Mouse (Mus musculus) neutrophil, adult 5-6 weeks (primary cell): ENCODE data around the gene Get4. TPM values are rescaled to one million over a fixed set of nuclear protein-coding genes. Genes with fewer than 3 reads are reported as not detected.

ENCODE experiments used
- ATAC-seq: fragments of 151-379, 151-347 bp; 2 replicates; pipeline ENCODE4 v1.8.0; 2017; ENCODE audit warnings: mild to moderate bottlenecking, moderate TSS enrichment; ENCODE audit not compliant: insufficient number of reproducible peaks, poor library complexity, low FRiP score, severe bottlenecking; ENCODE audit errors: extremely low read depth
- total RNA-seq: library from RNA; stranded (forward); fragments of 200-1000 nt; gene quantifications from 2 replicates; pipeline ENCODE4 v1.2.3, GENCODE M21; 2017

Get4 gene
- total RNA-seq: 16.6 and 17.3 TPM in 2 replicates

DNA sequence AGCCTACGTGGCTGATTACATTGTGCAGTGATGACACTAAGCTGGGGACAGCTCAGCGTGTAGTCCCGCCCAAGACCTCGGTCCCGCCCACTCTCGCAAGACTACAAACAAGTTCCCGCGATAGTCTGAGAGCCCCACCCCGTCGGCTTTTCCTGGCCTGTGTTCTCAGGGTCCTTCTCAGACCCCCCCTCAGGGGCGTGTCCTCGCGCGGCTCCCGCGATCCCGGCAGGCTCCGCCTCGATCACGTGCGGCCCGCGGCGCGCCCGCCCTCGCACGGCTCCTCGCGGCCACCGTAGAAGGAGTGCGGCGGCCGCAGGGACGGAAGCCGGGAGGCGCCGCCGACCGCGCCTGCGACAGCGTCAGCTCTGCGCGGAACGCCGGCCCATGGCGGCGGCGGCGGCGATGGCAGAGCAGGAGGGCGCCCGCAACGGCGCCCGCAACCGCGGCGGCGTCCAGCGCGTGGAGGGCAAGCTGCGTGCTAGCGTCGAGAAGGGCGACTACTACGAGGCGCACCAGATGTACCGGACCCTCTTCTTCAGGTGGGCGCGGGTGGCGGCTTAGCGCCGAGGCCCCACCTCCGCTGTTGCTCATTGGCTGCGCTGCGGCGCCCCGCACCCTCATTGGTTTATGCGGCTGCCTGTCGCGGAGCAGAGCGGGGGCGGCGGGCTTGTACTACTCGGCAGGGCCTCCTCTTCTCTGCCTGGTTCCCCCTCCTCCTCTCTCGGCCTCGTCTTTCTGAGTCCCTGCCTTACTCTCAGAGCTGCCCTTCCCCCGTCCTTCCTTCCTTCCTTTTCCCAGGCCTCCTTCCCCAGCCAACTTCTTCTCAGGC, at the start of gene Get4:
Get4 (plus strand) TSS at position 244 of the 829 bp plus-strand sequence.
- ATAC-seq: peak; percentile 87

DNA sequence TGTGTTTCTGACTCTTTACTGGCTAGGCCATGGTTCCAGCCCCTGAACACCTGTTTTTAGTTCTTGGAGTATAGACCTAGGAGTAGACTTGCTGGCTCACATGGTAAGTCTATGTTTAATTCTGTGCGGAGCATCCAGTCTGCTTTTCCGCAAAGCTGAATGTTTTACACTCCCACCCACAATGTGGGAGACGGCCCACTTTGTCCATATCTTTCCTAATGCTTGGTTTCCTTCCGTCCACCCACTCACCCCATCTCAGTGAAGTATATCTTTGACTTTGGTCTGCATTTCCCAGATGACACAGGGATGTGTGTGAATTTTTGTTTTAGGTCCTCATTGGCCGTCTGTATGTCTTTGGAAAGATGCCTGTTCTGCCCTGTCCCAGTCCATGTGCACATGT, 48.8 kb upstream of the Get4 start:
- ATAC-seq: no peak

DNA sequence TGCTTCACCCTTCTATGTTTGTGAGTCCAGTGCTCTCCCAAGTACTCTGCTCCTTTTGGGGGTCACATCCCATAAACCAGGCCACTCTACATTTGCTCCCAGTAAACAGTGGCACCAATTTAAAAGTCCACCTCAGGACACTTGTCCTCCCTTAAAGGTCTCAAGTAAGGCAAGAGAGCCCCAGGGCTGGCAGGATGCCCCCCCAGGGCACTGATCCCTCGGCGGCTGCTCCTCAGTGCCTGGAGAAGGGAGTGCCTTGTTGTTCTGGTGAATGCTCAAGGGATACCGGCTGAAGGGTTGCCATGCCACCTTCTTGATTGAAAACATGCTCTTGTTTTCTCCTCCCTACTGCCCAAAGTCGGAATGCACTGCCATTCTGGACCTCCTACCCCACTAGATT, 46.0 kb upstream of the Get4 start:
- no peak for ATAC-seq

DNA sequence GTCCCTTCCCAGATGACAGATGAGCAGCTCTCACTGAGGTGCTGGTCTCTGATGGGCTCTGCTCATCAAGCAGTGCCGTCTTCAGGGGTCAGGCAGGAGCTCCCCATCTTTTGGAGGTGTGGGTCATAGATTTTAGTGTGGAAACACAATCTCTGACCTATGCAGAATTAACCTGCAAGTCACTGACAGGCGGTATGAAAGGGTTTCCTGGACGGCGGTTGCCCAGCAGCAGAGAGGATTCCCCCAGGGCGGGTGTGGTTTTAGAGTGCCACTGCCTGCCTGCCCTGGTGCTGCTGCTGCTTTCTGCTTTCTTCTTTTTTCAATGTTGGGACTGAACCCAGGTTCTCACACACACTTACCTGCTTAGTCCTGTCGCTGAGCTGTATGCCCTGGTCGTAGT, 45.6 kb upstream of the Get4 start:
- ATAC-seq: no peak; the same call in 1 of the 2 replicates

DNA sequence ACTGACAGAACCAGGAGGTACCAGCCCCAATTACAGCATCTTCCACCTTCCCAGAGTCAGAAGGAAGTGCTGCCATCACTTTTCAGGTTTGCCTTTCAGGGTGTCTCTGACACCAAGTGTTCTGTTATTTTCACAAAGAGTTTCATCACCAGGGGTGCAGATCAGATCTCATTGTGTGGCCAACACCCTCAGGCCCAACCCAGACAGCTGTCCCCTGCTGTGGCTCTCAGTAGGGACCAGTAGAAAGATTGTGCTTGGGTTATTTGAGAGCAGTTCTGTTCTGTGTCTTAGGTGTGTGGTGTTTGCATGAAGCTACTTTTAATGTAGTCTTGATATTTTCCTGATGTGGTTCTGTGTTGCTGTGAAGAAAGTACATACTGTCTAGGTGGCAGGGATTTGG, 43.9 kb upstream of the Get4 start:
- no peak for ATAC-seq

DNA sequence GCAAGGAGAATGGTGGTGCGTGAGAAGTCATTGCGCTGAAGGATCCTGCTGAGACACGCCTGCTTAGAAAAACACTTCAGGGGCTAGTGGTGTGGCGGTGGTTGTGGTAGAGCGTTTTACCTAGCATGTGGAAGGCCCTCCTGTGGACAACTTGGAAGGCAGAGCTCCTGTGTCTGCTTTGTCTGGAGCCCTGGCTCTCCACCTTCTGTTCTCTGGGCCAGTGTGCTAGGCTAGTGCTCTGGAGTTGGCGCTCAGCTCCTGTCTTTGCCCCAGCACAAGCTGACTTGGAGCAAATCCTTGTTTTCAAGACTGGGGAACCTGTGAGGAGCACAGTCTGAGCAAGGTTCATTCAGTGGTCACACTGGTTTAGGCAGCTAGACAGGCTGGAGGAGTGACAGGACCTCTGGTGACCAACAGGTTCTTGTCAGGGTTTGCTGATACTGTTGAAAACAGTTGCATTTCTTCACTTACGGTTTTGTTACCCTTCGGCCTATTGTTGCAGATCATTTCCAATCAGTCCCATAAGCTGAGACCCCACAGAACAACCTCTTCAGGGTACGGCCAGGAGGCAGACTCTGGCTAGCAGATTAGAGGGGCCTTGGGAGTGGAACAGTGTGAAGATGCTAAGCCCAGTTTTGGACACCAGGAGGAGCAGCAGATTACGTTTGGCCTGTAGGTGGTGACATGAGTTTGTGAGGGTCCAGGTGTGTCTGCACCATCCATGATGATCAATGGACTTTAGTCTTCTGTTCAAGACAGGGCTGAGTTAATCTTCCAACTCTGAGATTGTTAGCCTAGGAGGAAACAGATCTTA, 43.0 kb upstream of the Get4 start:
- no peak for ATAC-seq

DNA sequence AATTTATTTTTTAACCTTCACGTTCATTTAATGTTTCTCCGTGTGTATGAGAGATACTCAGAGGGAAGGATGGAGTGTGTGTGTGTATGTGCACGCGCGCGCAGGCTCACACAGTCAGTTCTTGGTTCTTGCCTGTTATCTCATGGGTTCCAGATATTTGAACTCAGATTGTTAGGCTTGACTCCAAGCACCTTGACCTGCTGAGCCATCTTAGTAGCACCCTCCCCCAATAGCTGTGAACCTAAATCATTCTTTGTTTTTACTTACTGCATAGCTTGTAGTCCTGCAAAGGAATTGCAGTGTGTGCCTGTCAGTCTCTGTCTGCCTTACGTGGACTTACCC, 42.5 kb upstream of the Get4 start:
- ATAC-seq: no peak

DNA sequence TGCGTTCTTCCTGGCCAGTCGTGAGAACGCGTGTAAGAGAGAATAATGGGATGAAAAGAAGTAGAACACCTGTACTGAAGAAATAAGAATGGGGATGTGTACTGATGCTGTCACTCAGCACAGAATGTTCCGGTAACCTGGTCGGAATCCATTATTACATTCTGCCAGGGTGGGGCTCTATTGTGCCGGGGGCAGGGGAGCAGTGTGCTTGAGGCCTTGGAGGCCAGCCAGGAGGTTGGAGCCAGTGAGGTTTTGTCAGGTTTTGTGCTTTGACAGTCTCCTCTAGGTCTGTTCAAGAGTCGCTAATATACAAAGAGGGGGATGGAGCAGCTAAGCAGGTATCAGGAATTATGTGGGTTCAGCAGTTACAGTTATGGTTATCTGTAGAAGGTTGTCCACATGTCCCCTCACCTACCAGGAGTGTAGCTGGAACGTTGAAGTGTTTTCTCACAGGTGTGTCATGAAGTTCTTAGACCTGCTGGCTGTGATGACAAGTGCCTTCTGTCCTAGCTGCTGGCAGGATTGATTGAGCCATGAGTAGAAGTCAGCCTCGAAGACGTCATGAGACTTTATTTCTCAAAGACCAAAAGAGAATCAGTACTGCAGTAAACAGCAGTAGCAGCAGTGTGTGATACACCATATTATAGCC, 40.3 kb upstream of the Get4 start:
- ATAC-seq: no peak

DNA sequence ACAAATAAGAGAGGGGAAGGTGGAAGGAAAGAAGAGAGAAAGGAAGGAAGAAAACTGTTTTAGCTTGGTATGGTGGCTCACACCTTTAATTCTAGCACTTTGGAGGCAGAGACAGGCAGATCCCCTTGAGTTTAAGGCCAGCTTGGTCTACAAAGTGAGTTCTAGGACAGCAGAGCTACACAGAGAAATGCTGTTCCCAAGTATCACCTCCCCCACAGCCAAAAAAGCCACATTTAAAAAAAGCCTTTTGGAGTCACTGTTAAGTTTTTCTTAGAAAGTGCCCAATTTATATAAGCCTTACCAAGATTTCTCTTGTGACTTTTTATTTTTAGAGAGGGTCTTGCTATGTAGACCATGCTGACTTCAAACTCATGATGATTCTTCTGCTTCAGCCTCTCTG, 37.8 kb upstream of the Get4 start:
- no peak for ATAC-seq

DNA sequence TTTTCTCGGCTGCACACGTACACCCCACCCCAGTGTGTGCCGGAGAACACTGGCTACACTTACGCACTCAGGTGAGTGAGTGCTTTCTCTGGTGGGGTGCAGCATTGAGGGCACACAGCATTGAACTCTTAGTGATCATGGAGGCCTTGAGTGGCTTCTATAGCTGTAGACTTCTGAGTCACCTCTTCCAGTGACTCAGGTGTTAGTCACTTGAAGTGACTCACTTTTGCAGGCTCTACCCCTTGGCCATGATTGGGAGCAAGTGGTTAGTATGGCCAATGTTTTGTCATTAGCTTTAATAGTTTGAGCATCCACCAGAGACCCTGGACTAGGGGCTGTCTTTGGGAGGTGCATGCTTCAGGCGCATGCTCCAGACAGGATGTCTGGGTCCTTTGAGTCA, 36.9 kb upstream of the Get4 start:
- ATAC-seq: no peak

DNA sequence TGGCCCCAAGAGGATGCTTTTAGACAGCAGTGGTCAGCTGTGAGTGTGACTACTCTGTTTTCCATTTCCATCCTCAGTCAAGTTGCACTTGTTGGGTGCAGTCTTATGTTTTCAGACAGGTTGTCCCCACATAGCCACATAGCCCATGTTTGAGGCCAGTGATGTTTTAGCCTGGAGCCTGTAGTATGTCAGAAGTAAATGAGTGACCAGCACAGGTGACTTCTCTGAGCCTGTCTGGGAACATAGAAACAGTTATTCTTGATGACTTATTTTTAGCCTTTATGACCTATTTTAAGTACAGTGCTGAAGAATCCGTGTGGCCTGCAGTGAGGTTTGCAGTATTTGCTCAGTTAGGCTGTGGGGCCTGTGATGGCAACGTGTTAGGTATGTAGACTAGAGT, 36.0 kb upstream of the Get4 start:
- ATAC-seq: no peak

DNA sequence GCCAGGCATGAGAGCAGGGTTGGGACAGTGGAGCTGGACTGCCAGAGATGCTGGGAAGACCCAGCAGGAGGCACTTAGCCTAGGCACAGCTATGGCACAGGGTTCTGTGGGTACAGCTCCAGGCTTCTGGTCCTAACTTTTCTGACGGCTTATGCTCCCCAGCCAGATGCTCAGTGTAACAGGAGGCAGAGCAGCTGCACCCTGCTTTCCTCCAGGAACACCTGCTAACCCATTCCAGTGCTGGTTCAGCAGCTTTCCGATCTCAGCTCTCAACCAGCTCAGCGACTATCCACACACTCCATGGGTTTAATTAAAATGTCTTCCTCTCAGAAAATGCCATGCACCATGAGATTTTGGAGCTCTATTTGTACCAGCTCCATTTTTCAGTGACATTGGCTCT, 35.4 kb upstream of the Get4 start:
- ATAC-seq: no peak

DNA sequence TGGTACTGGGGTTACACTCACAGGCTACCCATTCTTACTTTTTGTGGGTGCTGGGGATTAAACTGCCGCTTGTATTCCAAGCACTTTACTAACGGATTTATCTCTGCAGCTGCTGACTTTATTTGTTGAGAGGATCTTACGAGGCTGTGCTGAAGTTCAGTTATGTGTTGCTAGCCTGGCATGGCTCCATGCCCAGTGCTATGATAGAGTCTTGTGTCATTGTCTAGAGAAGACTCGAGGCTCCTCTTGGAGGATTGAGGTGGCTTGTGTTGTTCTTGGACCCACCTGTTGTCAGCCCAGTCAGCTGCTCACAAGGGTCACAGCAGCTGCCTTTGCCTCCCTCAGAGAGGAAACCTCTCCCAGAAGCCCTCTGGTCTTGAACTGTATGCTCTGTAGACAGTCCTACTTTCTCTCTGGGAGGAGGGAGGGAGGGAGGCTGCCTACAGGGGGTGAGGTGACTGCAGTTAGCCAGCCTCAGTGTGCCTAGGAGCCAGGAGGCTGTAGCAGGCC, 32.1 kb upstream of the Get4 start:
- ATAC-seq: no peak

DNA sequence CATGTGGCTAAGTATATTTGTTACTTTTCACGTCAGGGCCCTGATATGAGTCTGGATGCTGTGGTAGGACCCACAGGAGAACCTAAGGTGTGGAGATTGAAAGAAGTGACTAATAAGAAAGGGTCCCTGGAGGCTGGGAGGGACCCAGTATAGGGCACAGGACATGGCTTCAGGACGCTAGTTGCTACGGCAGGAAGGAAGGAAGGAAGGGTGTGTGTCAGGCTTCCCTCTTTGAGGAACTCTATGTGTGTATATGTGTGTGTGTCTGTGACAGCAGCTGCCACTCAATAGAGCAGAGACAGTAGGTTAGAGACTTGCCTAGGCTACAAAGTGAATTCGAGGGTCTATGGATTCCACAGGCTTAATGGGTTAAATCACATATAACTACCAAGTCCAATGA, 31.5 kb upstream of the Get4 start:
- no peak for ATAC-seq

DNA sequence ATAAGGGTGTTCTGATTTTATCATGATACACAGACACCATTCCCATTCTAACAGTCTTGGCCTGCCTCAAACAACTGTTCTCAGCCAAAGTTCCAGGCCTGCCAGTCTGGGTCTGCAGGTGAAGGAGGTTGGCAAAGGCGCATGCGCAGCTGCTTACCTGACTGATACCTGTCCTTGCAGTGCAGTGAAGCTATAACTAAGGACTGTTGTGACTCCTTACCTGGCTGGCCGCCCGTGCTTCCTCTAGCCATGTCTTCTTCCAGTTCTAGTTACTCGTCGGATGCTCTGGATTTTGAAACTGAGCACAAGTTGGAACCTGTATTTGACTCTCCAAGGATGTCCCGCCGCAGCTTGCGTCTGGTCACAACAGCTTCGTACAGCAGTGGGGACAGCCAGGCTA, 28.8 kb upstream of the Get4 start:
- ATAC-seq: no peak

DNA sequence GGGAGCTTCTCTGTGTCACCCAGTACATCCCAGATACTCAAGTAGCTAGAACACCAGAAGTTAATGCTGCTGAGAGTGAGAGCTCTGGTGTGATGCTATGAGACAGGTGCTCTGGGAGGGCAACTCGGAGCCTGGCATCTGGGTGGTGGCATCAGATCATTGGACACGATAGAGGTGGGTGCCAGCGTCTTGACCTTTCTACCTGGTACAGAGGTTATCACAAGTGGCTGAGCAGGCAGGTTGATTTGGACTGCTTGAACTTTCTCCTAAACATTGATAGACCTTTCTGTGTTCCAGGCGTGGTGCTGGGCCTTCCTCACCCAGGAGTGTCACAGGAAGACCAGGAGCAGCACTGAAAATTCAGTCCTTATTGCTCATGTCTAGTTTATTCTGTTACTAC, 24.9 kb upstream of the Get4 start:
- ATAC-seq: no peak

DNA sequence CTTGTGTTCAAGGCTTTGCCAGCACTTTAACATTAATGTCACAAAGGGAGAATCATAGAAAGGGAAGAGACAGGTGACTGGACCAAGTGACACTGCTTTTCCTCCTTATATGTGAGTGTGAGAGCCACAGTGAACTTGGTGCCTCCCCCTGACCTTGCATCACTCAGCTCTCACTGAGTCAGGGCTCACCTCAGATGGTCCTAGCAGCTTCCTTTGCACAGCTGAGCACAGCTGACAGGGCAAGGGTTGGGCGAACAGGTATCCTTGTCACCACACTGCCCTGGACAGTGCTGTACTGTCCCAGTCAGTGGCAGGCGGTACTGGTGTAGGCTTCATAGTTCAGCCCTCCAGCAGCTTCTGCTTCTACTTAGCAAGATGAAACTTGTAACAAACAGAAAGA, 24.5 kb upstream of the Get4 start:
- ATAC-seq: no peak

DNA sequence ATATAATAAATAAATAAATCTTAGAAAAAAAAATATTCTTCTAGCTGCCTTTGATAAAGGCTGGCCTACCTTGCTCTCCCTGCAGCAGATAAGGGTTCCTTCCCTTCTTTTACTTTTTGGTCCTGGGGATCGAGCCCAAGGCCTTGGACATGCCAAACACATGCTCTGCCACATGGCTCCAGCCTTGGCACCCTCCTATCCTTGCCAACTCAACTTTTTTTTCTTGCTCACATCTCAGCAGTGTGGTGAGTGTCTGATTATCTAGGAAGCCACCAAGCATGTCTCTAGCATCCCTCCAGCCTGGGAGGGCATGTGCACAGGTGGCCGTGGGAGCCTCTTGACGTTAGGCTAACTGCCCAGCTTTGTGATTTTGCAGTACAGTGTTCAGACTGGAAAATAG, 23.8 kb upstream of the Get4 start:
- no peak for ATAC-seq

DNA sequence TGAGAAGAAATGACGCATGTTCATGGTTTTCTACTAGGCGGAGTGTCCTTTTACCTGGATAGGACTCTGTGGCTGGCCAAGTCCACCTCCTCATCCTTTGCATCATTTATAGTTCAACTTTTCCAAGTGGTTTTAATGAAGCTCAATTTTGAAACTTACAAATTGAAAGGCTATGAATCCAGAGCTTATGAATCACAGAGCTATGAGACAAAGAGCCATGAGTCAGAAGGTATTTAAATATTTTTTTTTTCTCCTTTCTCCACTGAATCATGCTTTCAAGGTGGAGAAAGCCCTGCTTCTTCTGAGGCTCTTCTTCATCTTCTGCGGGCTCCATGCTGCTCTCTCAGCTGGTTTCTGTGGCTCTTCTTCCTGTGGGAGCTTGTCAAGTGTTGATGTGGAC, 22.4 kb upstream of the Get4 start:
- ATAC-seq: no peak

DNA sequence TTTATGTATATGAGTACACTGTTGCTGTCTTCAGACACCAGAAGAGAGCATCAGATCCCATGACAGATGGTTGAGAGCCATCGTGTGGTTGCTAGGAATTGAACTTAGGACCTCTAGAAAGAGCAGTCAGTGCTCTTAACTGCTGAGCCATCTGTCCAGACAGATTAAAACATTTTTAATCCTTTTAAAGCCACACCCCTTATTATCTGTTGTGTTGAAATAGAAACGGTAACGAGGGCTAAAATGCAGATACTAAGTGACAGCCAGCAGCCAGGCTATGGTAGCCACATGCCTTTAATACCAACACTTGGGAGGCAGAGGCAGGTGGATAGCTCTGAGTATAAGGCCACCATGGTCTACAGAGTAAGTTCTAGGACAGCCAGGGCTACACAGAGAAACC, 20.0 kb upstream of the Get4 start:
- no peak for ATAC-seq
